Mouse (Mus musculus) heart, embryonic 10.5 days (tissue): ENCODE data around the gene Fat3. TPM values are rescaled to one million over a fixed set of nuclear protein-coding genes. Genes with fewer than 3 reads are reported as not detected.

ENCODE experiments used
- DNase-seq: peaks from one replicate; pipeline ENCODE4 v3.0.0-alpha.2; 2017; ENCODE audit warnings: low spot score
- H3K27ac ChIP-seq: fragments of 300-500 bp; sonication (generic); 2 replicates; pipeline ENCODE4 v1.5.1; 2016; ENCODE audit warnings: mild to moderate bottlenecking
- H3K27me3 ChIP-seq: fragments of 300-500 bp; sonication (generic); 2 replicates; pipeline ENCODE4 v1.6.1; 2016; ENCODE audit warnings: mild to moderate bottlenecking; ENCODE audit not compliant: poor library complexity, insufficient read depth, severe bottlenecking
- H3K36me3 ChIP-seq: fragments of 300-500 bp; sonication (generic); 2 replicates; pipeline ENCODE4 v1.6.1; 2016; ENCODE audit warnings: mild to moderate bottlenecking, moderate library complexity
- H3K4me1 ChIP-seq: fragments of 300-500 bp; sonication (generic); 2 replicates; pipeline ENCODE4 v1.6.1; 2016; ENCODE audit warnings: mild to moderate bottlenecking
- H3K4me3 ChIP-seq: fragments of 300-500 bp; sonication (generic); 2 replicates; pipeline ENCODE4 v1.5.1; 2016; ENCODE audit warnings: mild to moderate bottlenecking, moderate library complexity
- H3K9me3 ChIP-seq: fragments of 300-500 bp; sonication (generic); 2 replicates; pipeline ENCODE4 v1.6.1; 2016; ENCODE audit warnings: mild to moderate bottlenecking, moderate library complexity
- WGBS: fragments of 180-500 bp; shearing (Covaris S2); methylation state at CpG from one replicate; pipeline ENCODE4 v1.1.7; 2016; 5-methylcytosine and 5-hydroxymethylcytosine counted together
- polyA plus RNA-seq: library from polyadenylated mRNA; unstranded; fragments of >200 nt; fragmentation: Nextera tagmentation; extraction: Ambion mirVana; gene quantifications from 2 replicates; pipeline ENCODE4 v1.2.1, GENCODE M21; 2016

Gene Fat3
- polyA plus RNA-seq, 1 experiment from 2014 or later, result 1.9 TPM

DNA sequence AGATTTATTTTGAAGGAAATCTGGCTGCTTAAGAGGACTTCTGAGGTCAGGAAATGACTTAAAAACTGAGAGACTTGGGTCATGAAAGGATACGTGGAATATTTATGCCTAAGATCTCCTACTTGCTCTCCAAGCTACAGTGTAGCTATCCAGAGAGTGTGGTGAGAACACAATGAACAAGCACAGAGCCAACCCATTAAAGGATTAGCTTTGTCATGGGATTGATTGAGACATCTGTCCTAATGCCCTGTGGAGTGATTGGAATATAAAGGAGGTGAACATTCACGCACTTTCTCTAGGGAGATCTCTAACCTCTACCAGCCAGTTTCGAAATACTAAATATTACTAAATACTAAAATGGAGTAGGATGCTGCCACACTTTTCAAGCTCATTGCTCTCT lies 556.9 kb downstream of the Fat3 start:
- H3K27ac ChIP-seq, result no peak overlapping the region
- no peaks in the 10 kb centered on the region for H3K36me3 ChIP-seq
- H3K9me3 ChIP-seq, result no peaks in the 10 kb centered on the region
- H3K4me3 ChIP-seq, result no peak overlapping the region
- no peaks in the 10 kb centered on the region for H3K27me3 ChIP-seq
- whole genome bisulfite sequencing, result 71% methylated on average over 3 of the region's 3 CpGs
- no peaks in the 10 kb centered on the region for H3K4me1 ChIP-seq
- DNase-seq, result no peak

GRCm38 (mm10) chr9:15943486-15944153 lies 557.5 kb downstream of the Fat3 start:
- no peaks in the 10 kb centered on the region for H3K36me3 ChIP-seq
- H3K4me1 ChIP-seq, result no peaks in the 10 kb centered on the region
- no peaks in the 10 kb centered on the region for H3K27me3 ChIP-seq
- no peaks in the 10 kb centered on the region for H3K9me3 ChIP-seq
- 87% methylated on average over 3 of the region's 3 CpGs for WGBS
- H3K4me3 ChIP-seq, result no peak overlapping the region
- no peak overlapping the region for H3K27ac ChIP-seq
- no peak for DNase-seq

DNA sequence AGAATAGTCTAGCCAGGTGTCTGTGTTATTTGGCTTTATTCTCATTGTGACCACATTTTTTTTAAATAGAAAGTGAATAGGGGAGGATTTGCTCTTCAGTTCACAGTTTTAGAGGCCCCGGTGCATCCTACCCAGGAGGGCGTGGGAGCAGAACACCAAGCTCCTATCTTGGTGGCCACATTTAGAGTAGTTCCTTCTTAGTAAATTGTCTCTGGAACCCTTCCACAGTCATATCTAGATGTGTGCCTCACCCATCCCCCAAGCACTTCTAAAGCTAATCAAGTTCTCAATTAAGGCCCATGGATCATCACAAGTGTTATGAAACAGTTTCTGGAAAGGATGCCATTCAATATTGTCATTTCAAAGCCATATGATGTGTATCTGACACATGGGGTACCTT lies 559.3 kb downstream of the Fat3 start:
- Histone ChIP-seq H3K4me3 (no peak overlapping the region), H3K9me3 (no peaks in the 10 kb centered on the region), H3K27me3 (no peaks in the 10 kb centered on the region), H3K4me1 (no peaks in the 10 kb centered on the region), H3K27ac (no peak overlapping the region), H3K36me3 (no peaks in the 10 kb centered on the region)
- DNase-seq, result no peak
- 74% methylated on average over 2 of the region's 2 CpGs for WGBS

GRCm38 (mm10) chr9:15940933-15941673 lies 560.0 kb downstream of the Fat3 start:
- 77% methylated on average over 7 of the region's 7 CpGs for WGBS
- no peak for DNase-seq
- Histone ChIP-seq H3K27ac (no peak overlapping the region), H3K4me3 (no peak overlapping the region), H3K36me3 (no peaks in the 10 kb centered on the region), H3K9me3 (no peaks in the 10 kb centered on the region), H3K27me3 (no peaks in the 10 kb centered on the region), H3K4me1 (no peaks in the 10 kb centered on the region)

DNA sequence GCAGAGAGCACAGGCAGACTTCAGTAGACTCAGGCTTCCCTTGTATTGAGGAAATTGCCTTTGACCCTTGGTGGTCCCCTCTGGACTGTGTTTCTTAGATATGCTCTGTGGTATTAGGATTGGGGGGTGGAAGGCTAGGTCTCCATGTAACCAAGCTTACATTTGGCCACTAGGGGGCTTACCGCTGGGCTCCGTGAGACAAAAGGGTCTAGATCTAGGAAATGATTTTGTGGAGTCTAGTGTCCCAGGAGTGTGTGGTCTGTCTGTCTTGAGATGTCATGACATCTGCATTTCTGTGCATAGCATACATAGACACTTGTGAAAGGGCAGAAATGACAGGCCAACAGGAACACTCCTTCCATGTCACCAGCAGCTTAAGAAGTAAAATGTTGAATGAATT lies 561.5 kb downstream of the Fat3 start:
- Histone ChIP-seq H3K4me1 (no peaks in the 10 kb centered on the region), H3K9me3 (no peaks in the 10 kb centered on the region), H3K27me3 (no peaks in the 10 kb centered on the region), H3K36me3 (no peaks in the 10 kb centered on the region), H3K4me3 (no peak overlapping the region), H3K27ac (no peak overlapping the region)
- DNase-seq, result no peak
- WGBS, result 54% methylated on average over 2 of the region's 2 CpGs

GRCm38 (mm10) chr9:15937837-15938514 lies 563.1 kb downstream of the Fat3 start:
- Histone ChIP-seq H3K27ac (no peak overlapping the region), H3K4me3 (no peak overlapping the region), H3K27me3 (no peaks in the 10 kb centered on the region), H3K4me1 (no peaks in the 10 kb centered on the region), H3K36me3 (no peaks in the 10 kb centered on the region), H3K9me3 (no peaks in the 10 kb centered on the region)
- WGBS, result 66% methylated on average over 28 of the region's 28 CpGs
- DNase-seq, result no peak

DNA sequence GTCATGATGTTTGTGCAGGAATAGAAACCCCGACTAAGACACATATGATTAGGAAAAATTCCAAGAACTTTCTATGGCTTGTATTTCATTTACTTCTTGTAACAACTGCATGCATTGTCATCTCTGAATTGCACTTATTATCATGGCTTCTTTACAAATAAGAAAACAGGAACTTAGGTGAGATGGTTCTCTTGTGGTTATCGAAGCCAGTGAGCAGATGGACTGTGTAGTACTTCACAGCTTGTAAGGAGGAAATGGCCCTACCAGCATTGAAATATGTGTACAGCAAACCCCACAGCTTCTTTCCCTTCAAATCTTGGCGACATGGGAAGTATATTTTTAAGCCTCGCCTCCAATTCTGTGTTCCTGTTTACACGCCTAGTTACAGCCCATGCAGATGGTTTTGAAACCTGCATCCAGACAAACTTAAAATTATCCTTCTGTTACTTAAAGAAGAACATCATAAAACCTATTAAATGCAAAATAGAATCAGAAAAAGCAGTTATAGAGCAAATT lies 570.1 kb downstream of the Fat3 start:
- no peak overlapping the region for H3K4me3 ChIP-seq
- H3K27ac ChIP-seq, result no peak overlapping the region
- no peaks in the 10 kb centered on the region for H3K27me3 ChIP-seq
- no peaks in the 10 kb centered on the region for H3K4me1 ChIP-seq
- WGBS, result 79% methylated on average over 5 of the region's 5 CpGs
- H3K36me3 ChIP-seq, result no peaks in the 10 kb centered on the region
- DNase-seq, result no peak
- no peaks in the 10 kb centered on the region for H3K9me3 ChIP-seq

GRCm38 (mm10) chr9:15928331-15928730 lies 572.8 kb downstream of the Fat3 start:
- H3K4me1 ChIP-seq, result no peaks in the 10 kb centered on the region
- no peaks in the 10 kb centered on the region for H3K27me3 ChIP-seq
- WGBS, result 83% methylated on average over 2 of the region's 2 CpGs
- no peak overlapping the region for H3K4me3 ChIP-seq
- DNase-seq, result no peak
- H3K9me3 ChIP-seq, result no peaks in the 10 kb centered on the region
- no peak overlapping the region for H3K27ac ChIP-seq
- no peaks in the 10 kb centered on the region for H3K36me3 ChIP-seq

- WGBS, result 50% methylated on average over 5 of the region's 5 CpGs
Measured at GRCm38 (mm10) chr9:15927378-15928083, 573.6 kb downstream of the Fat3 start.

GRCm38 (mm10) chr9:15925237-15925636 lies 575.8 kb downstream of the Fat3 start:
- no peaks in the 10 kb centered on the region for H3K27me3 ChIP-seq
- no peak overlapping the region for H3K27ac ChIP-seq
- H3K36me3 ChIP-seq, result no peaks in the 10 kb centered on the region
- no peak for DNase-seq
- no peaks in the 10 kb centered on the region for H3K9me3 ChIP-seq
- 78% methylated on average over 5 of the region's 5 CpGs for WGBS
- H3K4me3 ChIP-seq, result no peak overlapping the region
- no peaks in the 10 kb centered on the region; the same call in 1 of the 2 replicates for H3K4me1 ChIP-seq

More at GRCm38 (mm10) chr9:15927378-15928083, 573.6 kb downstream of the Fat3 start:
- Histone ChIP-seq H3K27me3 (no peaks in the 10 kb centered on the region), H3K27ac (no peak overlapping the region), H3K4me3 (no peak overlapping the region), H3K36me3 (no peaks in the 10 kb centered on the region), H3K4me1 (no peaks in the 10 kb centered on the region), H3K9me3 (no peaks in the 10 kb centered on the region)
- no peak for DNase-seq

GRCm38 (mm10) chr9:15920271-15920670 lies 580.8 kb downstream of the Fat3 start:
- no peak for DNase-seq
- Histone ChIP-seq H3K27me3 (no peaks in the 10 kb centered on the region), H3K4me3 (no peak overlapping the region), H3K9me3 (no peaks in the 10 kb centered on the region), H3K36me3 (no peaks in the 10 kb centered on the region), H3K27ac (no peak overlapping the region), H3K4me1 (no peaks in the 10 kb centered on the region; the same call in 1 of the 2 replicates)
- WGBS, result 61% methylated on average over 4 of the region's 4 CpGs

DNA sequence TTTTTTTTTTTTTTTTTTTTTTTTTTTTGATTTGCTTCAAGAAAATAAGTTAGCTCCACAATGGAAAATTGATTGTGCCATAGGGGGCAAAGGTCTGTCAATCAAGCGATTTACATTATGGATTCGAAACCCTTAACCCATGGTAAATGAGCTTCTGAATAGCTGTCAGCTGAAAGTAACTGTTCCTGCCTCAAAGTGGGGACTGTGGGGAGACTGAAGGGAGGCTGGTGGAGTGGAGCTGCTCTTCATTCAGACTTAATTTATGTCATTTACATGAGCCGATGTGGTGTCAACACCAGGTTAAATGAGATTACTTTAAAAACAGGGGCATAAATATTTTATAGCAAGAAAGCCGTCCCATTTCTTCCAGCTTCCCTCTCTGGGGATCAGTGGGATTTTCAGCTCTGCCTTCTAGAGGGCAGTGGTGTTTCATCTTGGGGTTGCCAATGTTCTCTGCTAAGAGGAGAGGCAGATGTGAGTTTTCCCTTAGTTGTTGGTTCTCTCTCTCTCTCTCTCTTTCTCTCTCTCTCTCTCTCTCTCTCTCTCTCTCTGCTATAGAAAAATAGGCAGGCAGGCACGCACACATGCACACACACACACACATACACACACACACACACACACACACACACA lies 581.6 kb downstream of the Fat3 start:
- H3K4me1 ChIP-seq, result no peaks in the 10 kb centered on the region; the same call in 1 of the 2 replicates
- no peak overlapping the region for H3K27ac ChIP-seq
- WGBS, result 61% methylated on average over 5 of the region's 5 CpGs
- H3K27me3 ChIP-seq, result no peaks in the 10 kb centered on the region
- DNase-seq, result no peak
- no peak overlapping the region for H3K4me3 ChIP-seq
- no peaks in the 10 kb centered on the region for H3K9me3 ChIP-seq
- H3K36me3 ChIP-seq, result no peaks in the 10 kb centered on the region
